Mouse (Mus musculus) CD8-positive naive resting alpha-beta T cell, adult 2 months (primary cell): ENCODE data around the gene Habp2.

ENCODE experiments used
- DNase-seq, 2 experiments: peaks; one replicate each; pipeline ENCODE4 v3.0.0; 2022; ENCODE audit warnings: low read depth in 2 of 2, low spot score in 2 of 2

The Habp2 gene

GRCm38 (mm10) chr19:56294654-56295399 is 7.9 kb downstream of the Habp2 start:
- DNase-seq = peak in 1 of 2 experiments; percentile 30

GRCm38 (mm10) chr19:56296668-56297067 is 9.7 kb downstream of the Habp2 start:
- no peak for DNase-seq

- no peak for DNase-seq
Measured at GRCm38 (mm10) chr19:56297264-56297663, 10.3 kb downstream of the Habp2 start.

DNA sequence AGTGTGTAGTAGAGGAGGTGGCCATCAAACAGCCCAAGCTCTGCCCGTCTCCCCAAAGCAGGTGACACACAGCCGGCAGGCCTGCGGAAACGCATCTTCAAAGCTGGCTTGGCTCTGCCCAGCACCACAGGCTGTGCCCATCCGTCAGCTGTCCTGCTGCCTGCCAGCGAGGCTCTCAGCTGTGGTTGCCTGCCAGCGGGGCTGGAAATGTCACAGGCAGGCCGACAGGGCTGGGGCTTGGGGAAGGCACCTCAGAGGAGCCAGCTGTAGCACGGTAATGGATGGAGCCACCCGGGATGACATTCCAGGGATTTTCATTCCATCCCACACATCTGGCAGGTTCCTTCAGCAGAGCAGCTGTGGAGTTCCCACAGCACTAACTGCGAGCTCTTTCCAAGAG is 13.9 kb downstream of the Habp2 start:
- no peak for DNase-seq

GRCm38 (mm10) chr19:56316531-56316930 is 29.6 kb downstream of the Habp2 start:
- DNase-seq = no peak

DNA sequence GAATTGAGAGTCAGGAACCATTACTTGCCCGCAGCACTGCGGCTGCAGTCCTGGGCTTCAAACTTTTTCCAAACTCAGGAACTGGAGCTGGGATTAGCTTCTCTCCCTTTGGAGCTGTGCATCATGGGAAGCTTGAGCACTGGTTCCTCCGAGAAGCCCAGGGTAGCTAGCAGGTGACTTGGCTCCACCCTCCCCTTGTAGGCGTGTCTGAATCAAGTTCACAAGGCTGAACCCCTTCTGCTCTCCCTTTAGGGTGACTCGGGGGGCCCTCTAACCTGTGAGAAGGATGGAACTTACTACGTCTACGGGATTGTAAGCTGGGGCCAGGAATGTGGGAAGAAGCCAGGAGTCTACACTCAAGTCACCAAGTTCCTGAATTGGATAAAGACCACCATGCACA is 32.3 kb downstream of the Habp2 start:
- DNase-seq = no peak

GRCm38 (mm10) chr19:56319629-56320028 is 32.7 kb downstream of the Habp2 start:
- no peak for DNase-seq

DNA sequence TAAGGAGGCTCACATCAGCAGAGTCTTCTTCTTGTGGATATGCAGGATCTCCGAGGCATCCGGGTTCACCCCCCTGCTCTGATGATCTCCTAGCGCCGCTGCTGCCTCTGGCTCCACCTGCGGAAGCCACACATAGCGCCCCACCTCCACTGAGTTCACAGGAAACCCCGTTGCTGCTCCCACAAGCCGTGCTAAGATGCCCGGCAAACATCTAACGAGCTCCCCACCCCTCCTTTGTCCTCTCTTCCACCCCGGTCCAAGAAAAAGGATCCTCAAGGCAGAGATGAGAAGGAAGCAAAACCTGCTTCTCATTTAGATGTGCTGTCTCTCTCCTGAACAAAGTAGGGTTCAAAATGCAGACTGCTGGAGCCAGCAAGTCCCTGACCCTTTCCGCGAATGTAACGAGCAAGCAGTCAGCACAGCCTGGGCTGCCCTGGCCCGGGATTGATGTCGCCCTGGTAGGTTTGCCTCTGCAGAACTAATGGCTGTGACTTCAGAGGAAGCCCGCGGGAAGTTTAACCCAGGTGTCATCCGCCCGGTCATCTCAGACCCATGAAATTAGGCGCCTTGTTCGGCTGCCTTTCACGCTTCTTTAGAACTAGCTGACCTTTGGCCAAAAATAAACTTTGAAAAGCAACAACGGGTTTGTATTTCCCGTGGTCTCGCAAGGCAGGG is 33.4 kb downstream of the Habp2 start:
- DNase-seq = peak; percentile 46 to 62

DNA sequence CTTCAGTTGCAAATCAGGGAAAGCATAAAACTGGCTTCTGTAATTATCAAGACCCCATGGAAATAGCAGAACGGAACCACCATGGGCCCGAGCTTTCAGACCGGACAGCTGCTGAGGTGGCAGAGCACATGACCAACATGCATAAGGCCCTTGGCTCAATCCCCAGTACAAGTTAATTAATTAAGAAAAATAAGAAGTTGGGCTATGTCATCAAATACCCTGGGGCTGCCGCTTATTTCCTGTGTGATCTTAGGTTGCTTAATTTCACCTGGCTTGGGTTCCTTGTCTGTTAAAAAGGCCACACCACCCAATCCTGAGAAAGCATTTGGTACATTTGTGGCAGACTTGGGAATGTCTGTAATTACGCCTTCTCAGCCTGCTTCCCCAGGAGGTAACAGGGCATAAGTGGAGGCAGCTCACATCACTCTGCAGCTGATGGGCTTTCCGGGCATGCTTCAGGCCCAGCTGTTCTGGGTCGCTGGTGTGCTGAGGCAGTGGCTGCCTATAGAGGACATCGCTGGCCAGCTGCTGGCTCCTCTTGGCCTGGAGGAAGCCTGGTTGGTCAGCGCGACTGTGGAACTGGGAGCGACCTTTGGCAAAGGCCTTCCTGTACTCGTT is 34.5 kb downstream of the Habp2 start:
- no peak for DNase-seq

DNA sequence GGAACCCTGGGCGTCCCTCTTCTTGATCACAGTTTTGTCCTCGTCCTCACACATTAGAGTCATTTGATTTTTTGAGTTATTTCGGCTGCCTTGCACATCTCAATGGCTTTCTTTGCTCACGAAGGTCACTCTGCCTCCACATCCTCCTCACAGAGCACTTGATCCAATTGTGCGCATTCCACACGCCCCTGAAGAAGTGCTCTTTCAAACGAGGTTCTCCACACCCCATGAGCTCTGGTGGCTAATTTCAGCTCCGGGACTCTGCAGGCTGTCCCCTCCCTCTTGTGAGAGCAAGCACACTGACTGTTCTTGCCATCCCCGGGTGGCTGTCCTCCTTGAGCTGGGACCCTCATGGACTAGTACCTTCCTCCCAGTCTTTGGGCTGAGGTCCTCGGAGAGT is 38.7 kb downstream of the Habp2 start:
- no peak for DNase-seq

DNA sequence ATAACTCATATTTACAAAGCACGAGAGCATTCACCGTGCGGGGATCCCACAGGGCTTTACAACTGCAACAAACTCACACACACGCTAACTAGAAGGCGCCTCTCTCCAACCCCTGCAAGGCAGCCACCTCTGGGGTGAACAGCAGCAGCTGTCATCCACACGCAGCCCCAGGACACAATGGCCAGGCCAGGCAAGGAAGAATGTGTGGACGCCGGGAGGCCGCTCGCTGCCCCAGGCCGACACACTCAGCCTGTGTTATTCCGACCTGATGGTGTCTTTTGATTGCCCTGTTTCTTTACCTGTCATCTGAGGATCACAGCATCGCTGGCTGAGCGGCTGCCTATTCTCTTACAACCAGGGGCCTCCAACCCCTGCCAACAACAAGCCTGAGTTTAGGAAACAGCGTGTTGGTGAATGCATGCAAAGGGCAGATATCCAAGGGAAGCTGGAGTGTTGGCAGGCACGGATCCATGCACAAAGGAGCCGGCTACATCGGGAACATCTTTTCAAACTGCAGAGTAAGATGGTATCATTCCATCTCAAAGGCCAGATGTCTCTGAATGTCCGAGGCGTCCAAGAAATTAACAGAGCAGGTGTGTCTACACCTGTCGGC is 39.4 kb downstream of the Habp2 start:
- no peak for DNase-seq

GRCm38 (mm10) chr19:56336321-56336720 is 49.4 kb downstream of the Habp2 start:
- DNase-seq = no peak

DNA sequence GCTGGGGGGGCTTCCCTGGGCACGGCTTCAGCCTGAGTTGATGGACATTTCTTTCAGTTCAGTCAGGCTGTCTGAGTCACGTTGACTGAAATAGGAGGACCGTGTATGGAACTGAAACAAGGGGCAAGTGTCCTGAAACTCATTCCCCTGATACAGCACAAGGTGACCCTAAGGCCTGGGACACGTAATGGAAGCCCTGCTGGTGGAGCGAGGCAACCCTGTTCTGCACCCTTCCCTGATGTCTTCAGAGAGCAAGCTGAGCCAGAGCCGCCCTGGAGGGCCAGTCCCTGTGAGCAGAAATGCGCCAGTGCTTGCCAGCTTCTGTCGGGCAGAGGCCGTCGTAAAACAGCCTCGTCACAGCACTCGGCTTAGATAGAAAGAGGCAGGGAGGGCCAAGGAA is 49.9 kb downstream of the Habp2 start:
- no peak for DNase-seq

DNA sequence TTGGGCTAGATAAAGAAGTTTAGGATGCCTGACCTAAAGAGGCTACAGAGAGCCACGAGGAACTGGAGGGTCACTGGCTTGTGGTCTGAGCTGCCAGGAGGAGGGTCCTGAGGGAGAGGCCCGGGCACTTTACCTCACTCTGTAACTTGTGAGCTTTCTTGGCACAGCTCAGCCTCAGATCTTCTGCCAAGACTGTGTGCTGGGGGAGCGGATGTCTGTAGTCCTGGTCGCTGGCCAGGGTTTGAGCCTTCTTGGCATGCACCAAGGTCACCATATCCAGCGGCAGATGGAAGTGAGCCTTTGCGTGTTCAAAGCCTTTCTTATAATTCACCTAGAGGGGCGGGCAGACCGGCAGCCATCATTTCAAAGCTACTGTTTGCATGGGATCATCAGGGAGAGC is 55.1 kb downstream of the Habp2 start:
- DNase-seq = no peak

DNA sequence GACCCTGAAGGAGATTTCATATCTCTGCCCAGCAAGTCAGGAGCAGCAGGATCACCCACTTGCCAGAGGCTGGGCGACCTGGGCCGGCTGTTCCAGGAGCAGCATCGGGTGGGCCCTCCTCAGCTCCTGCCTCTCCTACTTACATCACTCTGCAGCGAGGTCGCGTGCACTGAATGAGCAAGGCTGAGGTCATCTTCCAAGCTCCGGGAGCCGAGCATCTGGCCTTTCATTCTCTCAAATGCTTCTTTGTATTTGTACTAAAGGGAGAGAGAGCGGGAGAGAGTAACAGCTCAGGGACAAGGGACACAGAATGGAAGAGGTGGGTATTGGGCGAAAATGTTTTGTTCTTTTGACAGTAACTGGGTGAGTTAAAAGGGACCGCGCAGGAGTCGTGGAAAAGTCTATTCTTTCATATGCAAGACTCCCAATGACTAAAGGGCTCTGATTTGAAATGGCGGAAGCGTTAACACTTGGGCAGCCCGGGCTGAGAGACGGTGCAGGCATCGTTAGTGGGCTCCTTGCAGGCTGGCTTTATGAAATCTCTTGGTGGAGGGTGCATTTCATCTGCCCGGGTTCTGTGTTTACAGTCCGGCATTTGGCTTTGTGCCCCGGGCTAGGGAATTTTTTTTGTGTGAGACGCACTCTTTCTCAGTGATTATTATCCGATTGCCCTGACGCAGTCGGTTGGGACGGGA is 57.1 kb downstream of the Habp2 start:
- DNase-seq = no peak

- no peak for DNase-seq
Measured at GRCm38 (mm10) chr19:56346016-56346415, 59.1 kb downstream of the Habp2 start.

DNA sequence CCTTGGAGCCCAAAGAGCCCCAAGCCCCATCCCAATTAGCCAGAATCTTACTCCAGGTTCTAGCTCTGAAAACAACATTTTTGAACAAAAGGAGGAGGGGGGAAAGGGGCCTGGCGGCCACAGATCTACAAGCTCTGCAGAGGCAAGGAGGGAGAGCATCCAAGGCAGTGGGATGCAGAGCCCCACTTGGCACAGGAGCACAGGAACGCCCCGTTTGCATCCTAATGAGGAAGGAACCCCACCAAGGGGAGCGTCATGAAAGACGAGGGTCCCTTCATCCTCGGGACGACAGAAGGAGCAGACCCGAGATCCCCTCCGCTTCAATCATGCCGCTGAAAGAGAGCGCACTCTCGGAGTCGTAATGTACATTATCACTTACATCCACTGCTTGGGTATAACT is 59.8 kb downstream of the Habp2 start:
- DNase-seq = no peak

GRCm38 (mm10) chr19:56349295-56349694 is 62.4 kb downstream of the Habp2 start:
- DNase-seq = no peak

- no peak for DNase-seq
Measured at GRCm38 (mm10) chr19:56353689-56354088, 66.8 kb downstream of the Habp2 start.

GRCm38 (mm10) chr19:56355201-56355600 is 68.3 kb downstream of the Habp2 start:
- no peak for DNase-seq
